Mouse (Mus musculus) midbrain, embryonic 13.5 days (tissue): Measurements from ENCODE around the gene Top1. TPM values are rescaled to one million over a fixed set of nuclear protein-coding genes. Genes with fewer than 3 reads are reported as not detected.
"Not testable (repeated sequence)": the region's sequence is repeated elsewhere in the genome, so short reads cannot be mapped to it uniquely, and the experiment has no call there.

Experiments
- ATAC-seq: fragments of 200-750 bp; cut with Nextera tagmentation; 2 replicates; pipeline ENCODE4 v1.8.0; 2017; ENCODE audit warnings: mild to moderate bottlenecking, moderate TSS enrichment, moderate library complexity
- H3K27ac ChIP-seq: fragments of 300-500 bp; sonication (generic); 2 replicates; pipeline ENCODE4 v1.5.1; 2015; ENCODE audit warnings: inconsistent platforms, mild to moderate bottlenecking, moderate library complexity
- H3K27me3 ChIP-seq: fragments of 300-500 bp; sonication (generic); 2 replicates; pipeline ENCODE4 v1.6.1; 2015; ENCODE audit warnings: mild to moderate bottlenecking, inconsistent platforms
- H3K36me3 ChIP-seq: fragments of 300-500 bp; sonication (generic); 2 replicates; pipeline ENCODE4 v1.6.1; 2015; ENCODE audit warnings: mild to moderate bottlenecking, inconsistent platforms
- H3K4me1 ChIP-seq: fragments of 300-500 bp; sonication (generic); replicated peaks from 2 replicates; pipeline ENCODE4 v1.6.1; 2015; ENCODE audit warnings: inconsistent platforms
- H3K4me2 ChIP-seq: fragments of 300-500 bp; sonication (generic); replicated peaks from 2 replicates; pipeline ENCODE4 v1.6.1; 2015; ENCODE audit warnings: moderate library complexity, mild to moderate bottlenecking, inconsistent platforms
- H3K4me3 ChIP-seq: fragments of 300-500 bp; sonication (generic); replicated peaks from 2 replicates; pipeline ENCODE4 v1.5.1; 2015; ENCODE audit warnings: mild to moderate bottlenecking, inconsistent platforms
- H3K9ac ChIP-seq: fragments of 300-500 bp; sonication (generic); replicated peaks from 2 replicates; pipeline ENCODE4 v1.6.1; 2015; ENCODE audit warnings: mild to moderate bottlenecking, inconsistent platforms
- H3K9me3 ChIP-seq: fragments of 300-500 bp; sonication (generic); 2 replicates; pipeline ENCODE4 v1.6.1; 2016; ENCODE audit warnings: mild to moderate bottlenecking, inconsistent platforms
- WGBS: fragments of 180-500 bp; shearing (Covaris S2); methylation state at CpG from one replicate; pipeline ENCODE4 v1.1.7; 2015; 5-methylcytosine and 5-hydroxymethylcytosine counted together
- polyA plus RNA-seq: library from polyadenylated mRNA; unstranded; fragments of >200 nt; fragmentation: Nextera tagmentation; extraction: Ambion mirVana; gene quantifications from 2 replicates; pipeline ENCODE4 v1.2.1, GENCODE M21; 2015

Gene Top1
- polyA plus RNA-seq, 1 experiment from 2014 or later: 115 TPM

DNA sequence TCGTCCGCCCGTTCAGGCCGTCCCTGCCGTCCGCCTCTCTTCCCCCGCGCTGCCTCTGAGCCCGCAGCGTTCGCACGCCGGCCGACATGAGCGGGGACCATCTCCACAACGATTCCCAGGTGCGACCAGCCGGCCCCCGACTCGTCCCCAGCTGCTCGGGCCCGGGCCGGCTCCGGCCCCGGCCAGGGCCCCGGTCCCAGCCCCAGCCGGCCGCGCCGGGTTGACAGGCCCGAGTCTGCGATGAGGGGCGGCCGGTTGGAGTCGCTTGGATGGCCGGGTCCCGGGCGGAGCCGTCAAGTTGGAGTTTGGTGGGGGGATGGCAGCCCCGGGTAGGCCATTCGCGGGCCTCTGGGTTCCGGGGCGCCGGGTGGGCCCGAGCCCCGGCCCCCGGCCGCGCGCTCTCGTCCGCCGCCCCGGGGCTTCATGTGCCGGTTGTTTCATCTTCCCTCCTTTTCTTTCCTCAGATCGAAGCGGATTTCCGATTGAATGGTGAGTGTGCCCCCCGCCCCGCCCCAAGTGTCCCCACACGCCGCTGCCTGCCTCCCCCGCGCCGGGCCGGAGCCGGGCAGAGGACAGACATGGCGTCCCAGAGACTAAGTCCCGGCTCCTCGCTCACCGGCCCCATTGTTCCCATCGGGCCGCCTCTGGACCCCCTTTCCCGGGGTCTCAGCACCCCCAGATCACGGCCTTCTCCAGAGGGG lies 606 bp downstream of the Top1 start:
- Histone ChIP-seq H3K27me3 (no peaks in the 10 kb centered on the region), H3K4me3 (peak overlapping the region; percentile 86), H3K36me3 (no peaks in the 10 kb centered on the region), H3K4me1 (peaks cover 33% of the 10 kb centered on the region), H3K9me3 (no peaks in the 10 kb centered on the region), H3K27ac (peak overlapping the region; percentile 100), H3K9ac (peak overlapping the region; percentile 100), H3K4me2 (peak overlapping the region; percentile 84)
- ATAC-seq: peak; percentile 72
- WGBS: 1% methylated on average over 68 of the region's 76 CpGs

DNA sequence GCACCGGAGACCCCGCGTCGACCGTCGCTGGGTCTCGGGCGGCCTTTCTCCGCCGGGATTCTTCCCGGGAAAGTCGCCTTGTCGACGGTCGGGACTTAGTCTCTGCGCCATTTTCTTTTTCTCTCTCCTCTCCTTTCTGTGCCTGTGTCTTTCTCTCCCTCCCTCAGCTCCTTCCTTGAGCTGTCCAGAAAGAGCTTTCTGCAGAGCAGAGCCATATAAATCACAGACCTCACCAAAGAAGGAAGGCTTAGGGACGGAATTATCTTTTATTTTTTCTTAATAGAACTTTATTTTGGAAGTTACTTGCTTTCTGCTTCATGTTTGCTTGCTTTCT lies 1.1 kb downstream of the Top1 start:
- WGBS: under 1% methylated on average over 17 of the region's 17 CpGs
- ATAC-seq: no peak

DNA sequence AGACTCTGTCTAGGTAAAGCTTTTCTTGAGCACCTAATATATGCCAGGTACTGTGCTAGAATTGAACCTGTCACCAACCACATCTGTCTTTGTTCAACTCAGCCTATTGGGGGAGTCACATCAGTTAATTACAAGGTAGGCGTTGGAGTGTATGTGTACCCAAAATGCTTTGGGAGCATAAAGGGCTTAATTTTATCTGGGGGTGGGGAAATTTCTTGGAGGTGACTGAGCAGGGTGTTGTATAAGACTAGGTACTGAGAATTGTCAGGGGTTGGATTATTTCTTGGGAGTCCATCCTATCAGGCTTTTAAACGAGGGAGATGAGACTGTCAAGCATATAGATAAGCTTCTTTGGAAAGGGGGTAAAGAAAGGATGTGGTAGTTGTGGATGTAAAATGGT lies 2.4 kb downstream of the Top1 start:
- 22% methylated on average over 2 of the region's 2 CpGs for WGBS
- Histone ChIP-seq H3K4me3 (peak overlapping the region; percentile 86), H3K36me3 (peaks cover 4% of the 10 kb centered on the region; the same call in 1 of the 2 replicates), H3K4me1 (peaks cover 41% of the 10 kb centered on the region), H3K27me3 (no peaks in the 10 kb centered on the region), H3K27ac (no peak overlapping the region), H3K4me2 (peak overlapping the region; percentile 84), H3K9me3 (no peaks in the 10 kb centered on the region), H3K9ac (peak overlapping the region; percentile 100)
- no peak for ATAC-seq

More for the DNA sequence above, 1.1 kb downstream of the Top1 start:
- Histone ChIP-seq H3K36me3 (no peaks in the 10 kb centered on the region), H3K9ac (peak overlapping the region; percentile 100), H3K27ac (peak overlapping the region; percentile 100), H3K9me3 (no peaks in the 10 kb centered on the region), H3K4me3 (peak overlapping the region; percentile 86), H3K4me2 (peak overlapping the region; percentile 84), H3K4me1 (peaks cover 34% of the 10 kb centered on the region), H3K27me3 (no peaks in the 10 kb centered on the region)

DNA sequence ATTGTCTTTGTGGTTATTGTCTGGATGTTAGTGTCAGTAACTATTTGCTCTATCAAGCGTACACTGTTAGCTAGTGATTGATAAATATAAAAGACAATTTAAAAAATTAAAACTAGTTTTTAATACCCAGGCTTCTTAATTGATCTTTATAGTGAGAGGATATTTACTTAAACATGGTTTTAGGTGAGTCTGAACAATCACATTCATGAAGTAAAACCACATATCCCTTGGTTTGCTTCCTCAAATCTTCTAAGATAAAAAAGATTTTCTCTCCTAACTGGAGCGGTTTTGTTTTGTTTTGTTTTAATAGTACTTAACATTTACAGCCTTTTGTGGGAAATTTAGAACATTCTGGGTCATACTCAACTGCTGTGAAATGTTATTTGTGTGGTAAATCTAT lies 3.4 kb downstream of the Top1 start:
- no peak for ATAC-seq
- H3K4me2 ChIP-seq: peak overlapping the region; percentile 84
- peak overlapping the region; percentile 55 for H3K9ac ChIP-seq
- peaks cover 9% of the 10 kb centered on the region for H3K36me3 ChIP-seq
- H3K27me3 ChIP-seq: no peaks in the 10 kb centered on the region
- no peaks in the 10 kb centered on the region for H3K9me3 ChIP-seq
- H3K4me3 ChIP-seq: peak overlapping the region; percentile 86
- WGBS: 86% methylated on average over 2 of the region's 2 CpGs
- H3K4me1 ChIP-seq: peaks cover 44% of the 10 kb centered on the region
- no peak overlapping the region for H3K27ac ChIP-seq

DNA sequence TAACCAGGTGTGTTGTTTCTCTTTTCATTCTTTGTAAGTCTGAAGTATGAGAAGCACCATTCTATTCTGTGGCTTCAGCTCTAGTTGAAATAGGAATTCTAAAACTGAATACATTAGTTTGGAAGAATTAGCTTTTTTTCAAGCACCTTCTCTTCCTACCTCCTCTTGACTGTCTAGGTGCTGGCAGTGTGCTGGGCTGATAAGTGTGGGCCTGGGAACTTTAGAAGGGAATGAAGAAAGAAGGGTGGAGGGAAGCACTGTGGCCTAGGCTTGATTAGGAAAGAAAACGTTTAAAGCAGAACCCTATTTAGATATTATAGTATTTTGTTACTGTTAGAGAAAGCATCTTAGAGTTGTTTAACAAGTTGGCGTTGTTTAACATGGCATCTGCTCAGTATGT lies 5.5 kb downstream of the Top1 start:
- no peak for ATAC-seq
- H3K36me3 ChIP-seq: peaks cover 22% of the 10 kb centered on the region
- no peak overlapping the region for H3K27ac ChIP-seq
- H3K9me3 ChIP-seq: no peaks in the 10 kb centered on the region
- H3K4me2 ChIP-seq: no peak overlapping the region
- 90% methylated on average over 2 of the region's 2 CpGs for WGBS
- H3K9ac ChIP-seq: no peak overlapping the region
- H3K27me3 ChIP-seq: no peaks in the 10 kb centered on the region
- peaks cover 50% of the 10 kb centered on the region for H3K4me1 ChIP-seq
- no peak overlapping the region for H3K4me3 ChIP-seq

DNA sequence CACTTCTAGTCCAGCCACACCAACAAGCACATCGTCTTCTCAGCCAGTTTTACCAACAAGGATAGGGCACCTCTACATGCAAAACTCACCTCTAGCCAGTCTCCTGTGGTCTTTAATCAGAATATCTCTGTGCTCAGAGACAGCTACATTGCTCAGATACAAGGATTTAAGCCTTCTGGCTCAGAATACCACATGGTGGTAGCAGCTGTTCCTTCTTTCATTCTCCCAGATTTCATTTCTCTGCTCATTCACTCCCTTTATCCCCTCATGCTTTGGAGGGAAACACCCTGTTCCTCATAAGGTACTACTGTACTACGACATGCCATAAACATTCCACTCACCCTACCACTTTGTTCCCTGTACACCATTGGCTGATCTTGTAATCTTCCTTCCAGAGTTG lies 7.5 kb downstream of the Top1 start:
- ATAC-seq: no peak
- Histone ChIP-seq H3K27ac (no peak overlapping the region), H3K4me3 (no peak overlapping the region), H3K36me3 (peaks cover 26% of the 10 kb centered on the region), H3K9me3 (no peaks in the 10 kb centered on the region), H3K4me1 (peaks cover 41% of the 10 kb centered on the region), H3K4me2 (no peak overlapping the region), H3K9ac (no peak overlapping the region), H3K27me3 (no peaks in the 10 kb centered on the region)
- 87% methylated on average over 2 of the region's 2 CpGs for WGBS

DNA sequence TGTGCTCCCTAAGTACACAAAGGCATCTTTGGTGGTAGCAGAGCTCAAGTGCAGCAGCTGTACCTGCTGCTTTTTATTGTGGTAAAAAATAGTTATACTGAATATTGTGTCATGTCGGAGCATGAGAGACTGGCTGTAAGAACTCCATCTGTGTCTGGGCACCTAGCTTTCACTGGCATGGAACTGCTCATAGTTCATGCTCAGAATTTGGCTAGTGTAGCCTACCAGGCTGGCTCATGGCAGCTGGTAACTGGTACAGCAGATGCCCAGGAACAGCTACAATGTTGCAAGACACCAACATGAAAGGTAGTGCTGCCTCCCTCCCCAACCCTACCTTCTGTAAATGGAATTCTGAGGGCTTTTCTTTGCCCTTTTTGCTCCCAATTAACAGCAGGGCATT lies 9.9 kb downstream of the Top1 start:
- Histone ChIP-seq H3K27me3 (no peaks in the 10 kb centered on the region), H3K9ac (no peak overlapping the region), H3K4me2 (no peak overlapping the region), H3K4me3 (no peak overlapping the region), H3K27ac (no peak overlapping the region), H3K4me1 (peaks cover 32% of the 10 kb centered on the region), H3K36me3 (peaks cover 28% of the 10 kb centered on the region), H3K9me3 (no peaks in the 10 kb centered on the region)
- WGBS: 97% methylated on average over 1 of the region's 1 CpGs
- ATAC-seq: no peak

DNA sequence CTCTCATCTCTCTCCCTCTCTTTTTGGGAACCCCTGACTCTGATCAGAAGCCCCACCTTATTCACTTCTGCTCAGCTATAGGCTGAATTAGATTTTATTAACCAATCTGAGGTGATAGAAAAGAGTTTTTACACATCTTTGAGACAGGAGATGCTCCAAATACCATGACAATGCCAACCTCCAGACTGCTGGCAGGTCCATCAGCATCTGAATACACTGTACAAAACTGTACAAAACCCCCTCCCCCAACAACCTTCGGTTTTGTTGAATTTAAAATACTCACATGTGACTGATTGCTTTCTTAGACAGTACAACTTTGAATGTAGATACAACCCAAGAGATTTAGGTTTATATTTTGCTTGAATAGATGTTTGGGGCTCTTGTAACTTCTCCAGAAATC lies 10.5 kb downstream of the Top1 start:
- Histone ChIP-seq H3K9ac (no peak overlapping the region), H3K27ac (no peak overlapping the region), H3K4me2 (no peak overlapping the region), H3K36me3 (peaks cover 28% of the 10 kb centered on the region), H3K4me3 (no peak overlapping the region), H3K4me1 (peaks cover 28% of the 10 kb centered on the region), H3K27me3 (no peaks in the 10 kb centered on the region), H3K9me3 (no peaks in the 10 kb centered on the region)
- WGBS: 95% methylated on average over 1 of the region's 1 CpGs
- ATAC-seq: no peak

DNA sequence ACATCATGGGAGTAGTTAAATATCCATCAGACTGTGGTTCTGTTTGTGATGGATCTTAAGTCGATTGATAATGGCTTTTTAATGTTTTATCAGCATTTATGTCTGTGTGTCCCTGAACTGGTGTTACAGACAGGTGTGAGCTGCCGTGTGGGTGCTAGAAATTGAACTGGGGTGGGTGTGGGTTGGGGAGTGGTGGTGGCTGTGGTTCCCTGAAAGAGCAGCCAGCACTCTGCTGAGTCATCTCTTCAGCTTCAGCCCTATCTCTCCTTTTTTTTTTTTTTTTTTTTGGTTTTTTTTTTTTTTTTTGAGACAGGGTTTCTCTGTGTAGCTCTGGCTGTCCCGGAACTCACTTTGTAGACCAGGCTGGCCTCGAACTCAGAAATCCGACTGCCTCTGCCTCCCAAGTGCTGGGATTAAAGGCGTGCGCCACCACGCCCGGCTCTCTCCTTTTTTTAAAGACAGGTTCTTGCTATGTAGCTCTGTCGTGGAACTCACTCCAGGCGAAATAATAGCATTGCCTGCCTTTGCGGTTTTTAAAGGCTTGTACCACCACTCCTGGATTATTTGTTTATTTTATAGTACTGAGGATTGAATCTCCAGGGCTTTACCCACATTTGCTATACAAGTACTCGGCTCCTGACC lies 12.2 kb downstream of the Top1 start:
- Histone ChIP-seq H3K27me3 (no peaks in the 10 kb centered on the region), H3K4me2 (no peak overlapping the region), H3K9me3 (no peaks in the 10 kb centered on the region), H3K4me1 (peaks cover 21% of the 10 kb centered on the region), H3K36me3 (peaks cover 32% of the 10 kb centered on the region), H3K27ac (no peak overlapping the region), H3K9ac (no peak overlapping the region), H3K4me3 (no peak overlapping the region)
- ATAC-seq: no peak
- 97% methylated on average over 13 of the region's 13 CpGs for WGBS

DNA sequence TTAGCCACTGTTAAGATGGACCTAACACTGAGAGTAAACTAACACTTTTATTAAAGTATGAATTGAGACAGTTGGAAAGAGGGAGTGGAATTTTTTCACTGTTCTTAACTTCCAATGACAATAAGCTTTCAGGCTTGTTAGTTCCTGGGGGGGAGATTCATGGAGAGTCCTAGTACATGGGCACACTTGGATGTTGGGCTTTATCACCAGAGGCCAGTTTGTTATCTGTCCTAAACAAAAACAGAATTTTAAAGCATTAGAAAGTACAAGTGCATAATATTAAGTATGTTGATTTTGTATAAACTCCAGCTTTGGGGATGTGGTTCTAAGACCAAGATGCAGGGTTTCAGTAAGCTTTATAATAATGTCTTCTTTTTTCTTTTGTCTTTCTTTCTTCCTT lies 13.1 kb downstream of the Top1 start:
- Histone ChIP-seq H3K4me2 (no peak overlapping the region), H3K9ac (no peak overlapping the region), H3K36me3 (peaks cover 26% of the 10 kb centered on the region), H3K9me3 (no peaks in the 10 kb centered on the region), H3K27ac (no peak overlapping the region), H3K27me3 (no peaks in the 10 kb centered on the region), H3K4me3 (no peak overlapping the region), H3K4me1 (peaks cover 17% of the 10 kb centered on the region)
- ATAC-seq: no peak

DNA sequence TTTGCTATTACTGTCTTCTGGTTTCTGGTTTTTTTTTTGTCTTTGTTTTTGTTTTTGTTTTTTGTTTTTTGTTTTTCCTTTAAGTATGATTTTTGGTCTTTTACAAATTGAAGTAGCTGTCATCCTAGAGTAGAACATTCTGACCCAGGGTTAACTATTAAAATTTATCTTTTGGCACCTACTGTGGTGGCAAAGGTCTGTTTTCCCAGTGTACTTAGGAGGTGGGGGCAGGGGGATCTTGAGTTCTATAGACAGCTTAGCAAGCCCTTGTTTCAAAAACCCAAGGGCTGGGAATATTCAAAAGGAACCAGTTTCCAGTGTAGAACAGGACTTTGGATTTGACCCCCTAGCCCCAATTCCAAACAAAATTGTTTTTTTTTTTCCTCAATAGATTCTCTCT lies 18.7 kb downstream of the Top1 start:
- Histone ChIP-seq H3K27me3 (no peaks in the 10 kb centered on the region), H3K4me2 (no peak overlapping the region), H3K9ac (no peak overlapping the region), H3K9me3 (no peaks in the 10 kb centered on the region), H3K4me1 (peaks cover 10% of the 10 kb centered on the region), H3K27ac (no peak overlapping the region), H3K4me3 (no peak overlapping the region), H3K36me3 (peaks cover 6% of the 10 kb centered on the region)
- no peak for ATAC-seq

DNA sequence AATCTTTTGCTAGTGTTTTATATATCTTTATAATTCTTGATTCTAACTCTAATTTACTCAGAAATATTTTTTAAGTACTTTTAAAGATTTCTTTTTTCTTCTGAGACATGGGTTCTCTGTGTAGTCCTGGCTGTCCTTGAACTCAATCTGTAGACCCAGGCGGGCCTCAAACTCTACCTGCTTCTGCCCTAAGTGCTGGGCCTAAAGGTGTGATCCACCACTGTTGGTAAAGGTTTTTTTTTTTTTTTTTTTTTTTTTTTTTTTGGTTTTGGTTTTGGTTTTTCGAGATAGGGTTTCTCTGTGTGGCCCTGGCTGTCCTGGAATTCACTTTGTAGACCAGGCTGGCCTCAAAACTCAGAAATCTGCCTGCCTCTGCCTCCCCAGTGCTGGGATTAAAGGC lies 19.3 kb downstream of the Top1 start:
- H3K9ac ChIP-seq: not testable (repeated sequence)

DNA sequence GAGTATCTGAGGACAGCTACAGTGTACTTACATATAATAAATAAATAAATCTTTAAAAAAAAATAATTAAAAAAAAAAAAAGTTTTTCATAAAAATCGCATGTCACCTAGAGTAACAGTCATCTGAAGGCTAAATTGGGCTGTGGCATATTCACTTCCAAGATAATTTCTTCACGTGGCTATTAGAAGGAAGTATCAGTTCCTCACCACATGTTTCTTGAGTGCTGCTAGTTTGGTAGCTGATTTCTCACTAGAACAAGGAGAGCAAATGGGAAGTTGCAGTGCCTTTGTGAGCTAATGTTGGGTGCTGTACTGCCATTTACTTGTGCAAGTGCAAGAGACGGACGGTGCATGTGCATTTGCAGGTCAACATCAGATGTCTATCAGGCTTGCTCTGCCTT lies 21.6 kb downstream of the Top1 start:
- no peak overlapping the region for H3K9ac ChIP-seq
- no peak for ATAC-seq
- no peak overlapping the region for H3K4me2 ChIP-seq
- H3K36me3 ChIP-seq: peaks cover 18% of the 10 kb centered on the region
- H3K9me3 ChIP-seq: no peaks in the 10 kb centered on the region
- H3K4me3 ChIP-seq: no peak overlapping the region
- no peak overlapping the region for H3K27ac ChIP-seq
- H3K4me1 ChIP-seq: 0 out of 2 replicates have a peak, but pooled peaks cover 2% of the 10 kb centered on the region
- no peaks in the 10 kb centered on the region for H3K27me3 ChIP-seq
- WGBS: 94% methylated on average over 4 of the region's 4 CpGs

More for the DNA sequence above, 19.3 kb downstream of the Top1 start:
- not testable (repeated sequence) for H3K27ac ChIP-seq, H3K4me2 ChIP-seq, H3K4me3 ChIP-seq, H3K9me3 ChIP-seq, H3K4me1 ChIP-seq, H3K27me3 ChIP-seq, ATAC-seq, H3K36me3 ChIP-seq
- 100% methylated on average over 2 of the region's 2 CpGs for WGBS
